Mouse (Mus musculus): ENCODE data around the gene Ppp1r3d. TPM values are rescaled to one million over a fixed set of nuclear protein-coding genes. Genes with fewer than 3 reads are reported as not detected.

Gene Ppp1r3d
- polyA plus RNA-seq, 1 experiment from 2014 or later = 3.7 TPM

DNA sequence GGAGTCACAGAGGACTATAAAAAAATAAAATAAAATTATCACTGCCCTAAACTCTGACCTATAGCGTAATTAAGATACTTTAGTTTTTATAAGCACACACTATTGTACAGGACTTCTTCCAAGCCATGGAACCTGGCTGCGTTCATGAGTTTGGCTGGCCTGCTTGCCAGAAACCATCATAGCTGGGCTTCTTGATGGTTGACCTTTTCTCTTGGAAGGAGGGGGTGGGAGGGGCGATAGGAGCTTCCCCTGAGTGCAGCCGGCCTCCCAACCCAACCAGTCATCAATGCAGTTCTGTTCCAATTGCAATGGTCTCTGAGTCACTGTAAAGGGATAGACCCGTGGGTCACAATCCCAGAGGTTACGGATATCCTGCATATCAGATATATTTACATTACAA is 4.0 kb downstream of the Ppp1r3d start:
- H3K27ac ChIP-seq (ENCODE audit: low read length) = no peak overlapping the region
- H3K36me3 ChIP-seq (ENCODE audit: control insufficient read depth, insufficient read depth, low read length) = no peaks in the 10 kb centered on the region
- H3K9ac ChIP-seq (ENCODE audit: low read depth, low read length) = no peak overlapping the region
- no peaks in the 10 kb centered on the region for H3K9me3 ChIP-seq (replicated peaks; ENCODE audit: control insufficient read depth, low read length, poor library complexity, severe bottlenecking)
- no peak overlapping the region for H3K4me2 ChIP-seq (ENCODE audit: low read length)
- no peak for ATAC-seq
- peaks cover 11% of the 10 kb centered on the region; the same call in 1 of the 2 replicates for H3K4me1 ChIP-seq (ENCODE audit: control insufficient read depth, insufficient read depth, low read length)
- H3K4me3 ChIP-seq (ENCODE audit: low read depth, low read length) = no peak overlapping the region
- WGBS = 84% methylated on average over 6 of the region's 6 CpGs
- H3K27me3 ChIP-seq (ENCODE audit: control insufficient read depth, insufficient read depth, low read depth, low read length) = peaks cover 5% of the 10 kb centered on the region; the same call in 1 of the 2 replicates

GRCm38 (mm10) chr2:178409024-178409423 is 5.2 kb downstream of the Ppp1r3d start:
- peaks cover 5% of the 10 kb centered on the region; the same call in 1 of the 2 replicates for H3K27me3 ChIP-seq (ENCODE audit: control insufficient read depth, insufficient read depth, low read depth, low read length)

DNA sequence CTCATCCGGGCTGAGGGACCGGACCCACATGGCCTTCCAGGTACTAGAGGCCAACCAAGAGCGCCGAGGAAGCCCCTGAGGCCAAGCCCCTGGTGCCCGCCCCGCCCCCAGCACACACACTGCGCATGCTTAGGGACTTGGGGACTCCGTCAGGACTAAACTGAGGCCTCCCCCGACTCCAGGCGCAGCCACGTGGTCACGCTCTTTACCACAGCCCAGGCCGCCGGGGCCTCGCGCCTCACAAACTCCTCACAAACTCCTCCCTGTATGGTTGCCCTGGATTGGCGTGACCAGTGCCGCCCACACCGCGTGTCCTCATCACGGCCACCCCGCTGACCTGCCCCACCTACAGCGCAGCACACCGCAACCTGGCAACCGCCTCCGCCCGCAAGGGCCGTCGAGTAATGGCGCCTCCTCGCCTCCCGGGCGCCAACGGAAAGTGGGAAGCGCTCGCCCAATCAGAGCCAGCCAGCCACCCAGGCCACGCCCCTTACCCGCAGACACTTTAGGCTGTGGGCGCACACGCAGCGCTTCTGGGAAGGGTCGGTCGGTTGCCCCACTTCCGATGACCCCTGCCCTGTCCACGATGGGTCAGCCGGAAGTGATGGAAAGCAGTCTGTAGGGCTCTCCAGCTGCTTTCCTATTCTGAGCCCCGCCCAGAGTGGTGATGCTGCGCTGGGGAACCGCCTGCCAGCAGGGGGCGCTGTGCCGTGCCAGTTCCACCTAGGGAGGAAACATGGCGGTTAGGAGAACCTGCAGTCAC is 7.0 kb downstream of the Ppp1r3d start, which contains the start of gene Sycp2:
Gene Sycp2 (minus strand): TSS at position 633 of the 763 bp plus-strand sequence.
- H3K4me1 ChIP-seq (ENCODE audit: control insufficient read depth, insufficient read depth, low read length) = no peaks in the 10 kb centered on the region
- ATAC-seq = no peak
- H3K36me3 ChIP-seq (ENCODE audit: control insufficient read depth, insufficient read depth, low read length) = no peaks in the 10 kb centered on the region
- H3K27ac ChIP-seq (ENCODE audit: low read length) = no peak within 1 kb of the TSS
- 86% methylated on average over 52 of the region's 52 CpGs for WGBS
- no peaks in the 10 kb centered on the region for H3K27me3 ChIP-seq (ENCODE audit: control insufficient read depth, insufficient read depth, low read depth, low read length)
- H3K4me3 ChIP-seq (ENCODE audit: low read depth, low read length) = no peak within 1 kb of the TSS
- H3K9me3 ChIP-seq (replicated peaks; ENCODE audit: control insufficient read depth, low read length, poor library complexity, severe bottlenecking) = no peaks in the 10 kb centered on the region
- no peak within 1 kb of the TSS for H3K9ac ChIP-seq (ENCODE audit: low read depth, low read length)
- no peak within 1 kb of the TSS for H3K4me2 ChIP-seq (ENCODE audit: low read length)

More at GRCm38 (mm10) chr2:178409024-178409423, 5.2 kb downstream of the Ppp1r3d start:
- H3K4me1 ChIP-seq (ENCODE audit: control insufficient read depth, insufficient read depth, low read length) = peaks cover 5% of the 10 kb centered on the region; the same call in 1 of the 2 replicates
- no peak overlapping the region for H3K9ac ChIP-seq (ENCODE audit: low read depth, low read length)
- H3K4me3 ChIP-seq (ENCODE audit: low read depth, low read length) = no peak overlapping the region
- no peak for ATAC-seq
- H3K27ac ChIP-seq (ENCODE audit: low read length) = no peak overlapping the region
- no peak overlapping the region for H3K4me2 ChIP-seq (ENCODE audit: low read length)
- no peaks in the 10 kb centered on the region for H3K36me3 ChIP-seq (ENCODE audit: control insufficient read depth, insufficient read depth, low read length)
- no peaks in the 10 kb centered on the region for H3K9me3 ChIP-seq (replicated peaks; ENCODE audit: control insufficient read depth, low read length, poor library complexity, severe bottlenecking)
- 59% methylated on average over 1 of the region's 1 CpGs for WGBS

Other genes with a start within 250 kb of the Ppp1r3d start
- gene Sycp2, start 6.8 kb downstream of the Ppp1r3d start, polyA plus RNA-seq (2015; fragmentation: Nextera tagmentation; extraction: Ambion mirVana) = 0.25 and 0.36 TPM in 2 replicates
- 13.4 and 18.3 TPM in 2 replicates for gene Fam217b, start 52 bp upstream of the Ppp1r3d start, polyA plus RNA-seq (2015; fragmentation: Nextera tagmentation; extraction: Ambion mirVana)
- gene Cdh26, start 16.1 kb upstream of the Ppp1r3d start, polyA plus RNA-seq (2015; fragmentation: Nextera tagmentation; extraction: Ambion mirVana) = 0.19 and 0.20 TPM in 2 replicates